Mouse (Mus musculus) skeletal muscle tissue, adult 2 months (tissue): ENCODE data around the gene Lclat1.

Experiments used
- DNase-seq: peaks from one replicate; pipeline ENCODE4 v3.0.0-alpha.2; 2012; ENCODE audit warnings: low read depth, low spot score

Lclat1 gene

DNA sequence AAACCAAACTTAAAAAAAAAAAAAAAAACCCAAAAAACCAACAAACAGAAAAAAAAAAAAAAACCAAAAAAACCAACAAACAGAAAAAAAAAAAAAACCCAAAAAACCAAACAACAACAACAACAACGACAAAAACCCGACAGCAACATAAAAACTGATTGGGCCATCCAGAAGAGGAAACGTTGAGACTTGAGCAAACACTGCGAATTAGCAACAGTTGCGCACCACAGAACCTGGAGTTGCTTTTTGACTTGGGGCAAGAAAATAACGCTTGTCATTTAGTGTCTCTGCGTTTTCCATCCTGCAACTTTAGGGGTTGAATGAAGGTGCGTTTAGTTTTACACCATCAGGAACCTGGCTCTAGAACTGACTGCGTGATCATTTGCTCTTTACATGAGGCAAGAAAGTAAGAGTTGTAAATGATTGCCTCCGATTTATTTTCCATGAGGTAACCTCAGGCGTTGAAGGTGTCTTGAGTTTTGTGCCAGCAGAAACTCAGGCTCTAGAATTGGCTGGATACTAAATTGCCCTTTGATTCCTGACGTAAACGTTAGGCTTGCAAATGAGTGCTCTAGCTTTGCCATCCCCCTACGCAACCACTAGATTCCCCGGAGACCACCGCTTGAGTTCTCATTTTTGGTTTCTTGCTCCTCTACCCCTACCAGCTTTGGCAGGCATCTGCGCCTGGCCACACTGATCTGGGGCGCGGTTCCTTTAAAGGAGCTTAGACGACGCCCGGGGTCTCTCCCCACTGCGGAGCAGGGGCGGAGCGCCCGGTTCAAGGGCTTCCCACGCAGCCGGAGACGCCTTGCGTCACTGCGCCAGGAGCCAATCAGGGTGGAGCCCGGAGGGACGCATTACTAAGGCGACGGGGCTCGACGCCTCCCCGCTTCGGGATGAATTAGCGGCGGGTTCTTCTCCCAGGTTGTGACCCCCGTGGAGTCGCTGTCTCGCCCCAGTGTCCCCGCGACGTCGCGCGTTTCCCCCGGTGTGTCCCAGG lies at the start of gene Lclat1:
Lclat1 (plus strand) TSS at position 828 of the 1,000 bp plus-strand sequence.
- DNase-seq: peak; percentile 92

DNA sequence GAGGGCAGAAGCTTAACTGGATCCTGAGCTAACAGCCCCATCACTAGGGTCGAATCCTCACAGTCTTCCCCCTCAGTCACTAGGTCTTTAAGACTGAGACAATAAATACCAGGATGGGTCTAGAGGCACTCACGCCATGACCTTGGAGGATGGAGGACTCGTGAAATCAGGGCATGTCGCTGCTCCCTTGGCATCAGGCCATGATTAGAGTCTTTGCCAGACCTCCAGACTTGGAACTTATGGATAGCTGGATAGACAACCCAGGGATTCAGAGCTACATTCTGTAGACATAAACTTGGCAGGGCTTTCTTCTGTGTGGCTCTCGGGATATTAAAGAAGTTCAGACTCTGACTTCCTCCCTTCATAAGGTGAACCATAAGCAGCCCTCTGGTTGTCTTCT lies 49.5 kb upstream of the Lclat1 start:
- DNase-seq: no peak

DNA sequence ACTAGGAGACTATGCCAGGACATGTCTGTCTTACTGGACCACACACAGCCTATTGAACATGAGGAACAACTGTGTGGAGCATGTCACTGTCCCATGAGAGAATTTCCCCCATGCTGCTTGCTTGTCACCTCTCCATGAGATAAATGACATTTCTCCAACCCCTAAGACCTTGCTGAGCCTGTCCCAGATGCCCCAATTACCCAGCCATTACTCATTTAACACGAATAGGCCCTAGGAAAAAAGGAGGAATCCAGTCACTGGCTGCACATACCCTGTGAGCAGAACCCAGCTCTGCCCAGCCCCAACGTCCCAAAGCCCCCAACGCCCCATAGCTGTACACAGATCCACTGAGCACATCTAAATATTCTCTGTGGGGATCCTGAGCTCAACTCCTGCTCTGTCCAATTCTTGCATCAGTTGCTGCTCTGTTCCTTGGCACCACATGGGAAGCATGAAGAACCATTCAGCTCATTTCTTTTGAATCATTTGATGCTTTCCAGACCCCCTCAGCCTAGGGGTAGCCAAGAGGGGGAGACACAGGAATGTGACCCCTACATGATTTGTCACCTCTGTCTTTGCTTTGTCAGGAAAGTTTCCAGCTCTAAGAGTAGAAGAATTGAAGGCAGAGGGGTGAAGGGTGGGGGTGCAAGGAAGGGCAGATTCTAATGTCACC lies 47.4 kb upstream of the Lclat1 start:
- no peak for DNase-seq

DNA sequence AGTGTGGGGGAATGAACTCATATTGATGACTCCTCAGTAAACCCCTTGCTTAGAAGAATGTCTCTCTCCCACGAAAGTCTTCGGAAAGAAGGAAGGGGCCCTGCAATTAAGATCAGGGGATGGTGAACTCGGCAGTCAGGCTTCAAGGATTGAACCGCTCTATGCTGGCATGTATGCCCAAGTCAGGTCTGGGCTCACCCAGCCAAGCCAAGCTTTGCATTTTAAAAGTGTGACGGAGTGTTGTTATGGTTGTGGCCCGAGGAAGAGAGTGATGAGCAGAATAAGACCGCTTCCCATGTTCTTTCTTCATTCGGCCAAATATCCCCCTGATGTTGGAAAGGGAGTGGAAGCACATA lies 46.9 kb upstream of the Lclat1 start:
- DNase-seq: no peak

DNA sequence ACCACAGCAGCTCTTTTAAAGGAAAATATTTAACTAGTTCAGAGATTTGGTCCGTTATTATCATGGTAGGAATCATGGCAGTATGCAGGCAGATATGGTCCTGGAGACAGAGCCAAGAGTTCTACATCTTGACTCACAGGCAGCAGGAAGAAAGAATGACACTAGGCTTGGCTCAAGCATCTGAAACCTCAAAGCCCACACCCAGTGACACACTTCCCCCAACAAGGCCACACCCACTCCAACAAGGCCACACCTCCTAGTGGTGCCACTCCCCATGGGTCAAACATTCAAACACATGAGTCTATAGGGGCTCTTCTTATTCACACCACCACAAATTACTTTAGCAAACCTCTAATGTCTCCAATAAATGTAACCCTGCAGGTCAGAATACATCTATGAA lies 45.1 kb upstream of the Lclat1 start:
- DNase-seq: no peak

DNA sequence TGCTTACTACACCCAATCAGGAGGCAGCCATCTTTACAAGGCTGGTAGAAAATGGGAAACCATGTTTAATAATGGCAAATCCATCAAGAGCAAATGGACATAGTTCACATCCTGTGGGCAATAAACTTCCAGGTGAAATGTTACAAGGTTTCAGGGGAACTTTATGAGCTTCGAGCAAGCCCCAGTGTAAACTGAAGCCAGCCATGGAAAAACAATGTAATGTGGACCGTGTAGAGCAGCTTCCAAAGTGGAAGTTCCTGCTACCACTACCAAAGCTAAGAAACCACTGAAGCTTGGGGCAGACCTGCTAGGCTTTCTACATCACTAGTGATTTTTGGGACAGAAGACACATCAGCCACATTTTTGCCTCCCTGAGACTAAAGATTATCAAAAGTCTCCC lies 44.5 kb upstream of the Lclat1 start:
- DNase-seq: no peak

DNA sequence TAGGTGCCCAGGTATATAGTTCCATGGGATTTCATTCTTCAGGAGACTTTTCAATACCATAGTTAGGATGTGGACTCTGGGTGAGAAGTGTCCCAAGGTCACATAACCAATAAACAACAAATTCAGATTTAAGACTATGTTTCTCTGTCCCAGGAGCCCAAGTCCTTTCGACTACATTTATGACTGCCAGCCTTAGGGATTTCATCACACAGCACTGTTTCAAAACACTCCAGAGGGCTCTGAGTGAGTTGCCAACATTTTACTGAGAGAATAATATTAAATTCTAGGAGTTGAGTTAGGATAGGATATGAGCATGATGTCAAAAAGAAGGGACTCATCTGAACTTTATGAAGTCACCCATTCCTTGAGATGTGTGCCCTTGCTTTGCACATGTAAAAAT lies 44.0 kb upstream of the Lclat1 start:
- DNase-seq: no peak

DNA sequence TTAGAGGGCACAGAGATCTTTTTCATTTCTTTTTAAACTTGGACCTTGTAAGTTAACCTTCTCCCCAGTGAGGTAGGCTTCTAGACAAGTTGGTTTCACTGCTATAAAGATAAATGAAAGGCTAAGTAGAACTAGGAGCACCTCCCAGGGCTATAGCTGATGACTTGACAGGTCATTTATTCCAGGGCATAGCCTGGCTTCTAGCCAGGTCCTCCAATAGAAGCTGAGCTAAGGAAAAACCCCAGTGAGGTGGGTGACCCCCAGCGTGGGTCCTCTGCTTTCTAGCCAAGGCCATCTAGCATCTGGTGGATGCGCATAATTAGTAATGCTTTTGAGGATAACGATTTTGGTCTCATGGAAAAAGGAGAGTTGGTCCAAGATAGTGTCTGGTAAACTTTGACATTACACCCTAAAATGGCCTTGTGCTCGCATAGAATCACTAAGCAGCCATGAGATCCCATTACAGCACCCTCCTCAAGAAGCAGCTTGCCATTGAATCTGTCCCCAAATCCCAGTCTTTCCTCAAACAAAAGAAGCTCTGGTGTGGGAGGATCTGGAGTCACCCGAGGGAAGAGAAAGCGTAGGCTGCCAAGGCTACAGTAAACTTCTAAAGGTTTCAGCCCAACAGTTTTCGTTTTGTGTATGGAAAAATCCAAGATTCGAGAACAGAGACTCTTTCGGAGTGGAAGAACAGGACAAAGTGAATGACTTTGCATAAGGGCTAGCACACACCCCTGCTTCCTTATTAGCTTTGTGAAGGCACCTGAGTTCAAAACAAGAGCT lies 41.2 kb upstream of the Lclat1 start:
- DNase-seq: no peak

DNA sequence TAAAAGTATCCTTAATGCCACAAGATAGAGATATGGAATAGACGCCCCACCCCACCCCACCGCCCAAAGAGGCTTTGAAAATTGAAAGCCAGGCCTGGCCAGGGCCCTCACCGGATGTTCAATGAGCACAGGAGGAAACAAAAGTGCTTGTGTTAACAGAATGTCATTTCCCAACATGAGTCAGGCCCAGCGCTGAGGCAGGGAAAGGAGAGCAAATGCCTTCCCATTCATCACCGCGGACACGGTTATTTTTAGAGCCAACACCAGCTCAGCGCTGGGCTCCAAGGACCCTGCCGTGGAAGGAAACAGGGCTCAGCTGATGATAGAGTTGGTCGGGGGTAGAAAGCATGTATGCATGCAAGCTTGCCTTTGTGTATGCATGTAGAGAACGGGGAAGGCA lies 40.4 kb upstream of the Lclat1 start:
- DNase-seq: no peak

DNA sequence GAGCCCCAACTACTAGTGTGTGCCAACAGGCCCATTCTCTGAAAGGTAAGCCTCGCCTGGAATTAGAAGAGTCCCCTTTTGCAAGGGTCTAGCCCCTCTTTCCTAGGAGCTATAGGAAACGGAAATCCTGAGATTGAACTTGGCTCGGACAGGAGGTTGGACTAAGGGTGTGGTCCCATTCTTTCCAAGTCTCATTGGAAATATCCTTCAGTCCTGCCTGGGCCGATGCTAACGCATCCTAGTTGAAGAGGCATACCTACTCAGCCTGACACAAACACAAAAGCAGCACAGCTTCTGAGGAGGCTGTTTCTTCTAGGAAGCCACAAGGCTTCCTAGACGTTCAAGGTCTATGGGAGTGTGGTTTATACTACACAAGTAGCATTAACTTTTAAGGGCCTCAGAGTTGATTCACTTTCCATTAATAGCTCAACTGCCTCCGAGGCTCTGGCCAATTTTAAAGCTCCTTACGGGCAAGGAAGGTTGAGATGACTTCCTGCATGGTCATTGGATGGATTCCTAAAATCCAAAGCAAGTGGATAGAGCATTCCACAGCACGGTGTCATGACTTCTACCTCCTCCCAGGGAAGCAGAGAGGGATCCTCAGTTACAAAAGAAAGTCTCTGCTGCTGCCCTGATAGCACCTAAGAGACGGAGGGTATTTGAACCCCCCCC lies 39.3 kb upstream of the Lclat1 start:
- no peak for DNase-seq

DNA sequence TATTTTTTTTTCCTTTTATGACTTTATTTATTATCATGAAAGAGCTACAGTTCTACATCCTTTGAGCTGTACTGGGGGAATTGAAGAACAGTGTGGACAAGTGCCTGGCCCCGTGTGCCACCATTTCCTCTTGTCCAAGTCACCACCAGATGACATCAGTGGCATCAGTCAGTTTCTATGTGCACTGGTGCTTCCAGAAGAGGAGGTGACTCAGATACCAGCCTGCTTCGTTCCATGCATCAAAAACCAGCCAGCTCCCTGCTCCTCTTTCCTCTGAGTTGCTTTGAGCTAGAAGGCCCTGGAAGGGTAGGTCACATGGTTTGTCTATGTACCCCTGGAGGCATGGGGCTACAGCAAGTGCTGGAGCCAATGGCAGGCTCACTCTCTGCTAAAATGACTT lies 37.3 kb upstream of the Lclat1 start:
- no peak for DNase-seq

DNA sequence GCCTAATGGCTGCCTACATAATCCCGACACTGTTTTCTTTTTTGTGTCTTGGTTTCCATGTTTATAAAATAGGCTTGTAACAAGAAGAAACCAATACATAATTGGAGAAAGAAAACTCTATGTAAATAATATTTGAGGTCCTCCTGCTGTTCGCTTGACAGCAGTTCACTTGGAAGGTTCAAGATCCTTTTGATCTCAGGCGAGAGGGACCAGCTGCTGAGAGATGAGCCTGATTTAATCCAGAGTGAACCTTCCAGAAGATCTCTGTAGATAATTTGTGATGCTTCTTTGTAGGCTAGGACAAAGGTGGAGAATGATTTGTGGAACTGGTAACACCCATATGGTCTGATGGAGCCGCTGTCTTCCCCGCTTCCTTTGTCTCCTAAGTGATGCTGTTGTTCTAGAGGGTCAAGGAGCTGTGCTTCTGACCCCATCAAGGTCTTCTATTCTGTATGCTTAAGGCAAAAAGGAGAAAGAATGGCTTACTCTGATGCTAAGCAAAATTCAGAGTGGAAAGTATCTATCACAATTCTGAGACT lies 36.0 kb upstream of the Lclat1 start:
- DNase-seq: no peak

DNA sequence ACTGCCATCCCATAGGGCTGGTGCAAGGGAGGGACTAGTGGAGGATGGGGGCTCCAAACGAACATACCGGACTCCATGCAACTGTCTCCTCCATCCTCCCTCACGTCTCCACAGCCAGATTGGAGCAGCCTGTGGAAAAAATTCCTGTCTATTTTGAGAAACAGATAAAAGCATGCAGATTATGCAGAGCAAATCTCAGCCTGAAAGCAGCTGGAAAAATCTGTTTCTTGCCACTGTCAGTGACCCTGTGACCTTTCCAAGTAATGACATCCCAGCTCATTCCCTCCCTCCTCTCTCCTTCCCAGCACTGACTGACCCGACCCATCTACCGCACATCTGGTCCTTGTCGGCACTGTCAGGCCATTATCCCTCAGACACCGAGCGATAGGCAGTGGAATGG lies 35.5 kb upstream of the Lclat1 start:
- DNase-seq: peak; percentile 56

DNA sequence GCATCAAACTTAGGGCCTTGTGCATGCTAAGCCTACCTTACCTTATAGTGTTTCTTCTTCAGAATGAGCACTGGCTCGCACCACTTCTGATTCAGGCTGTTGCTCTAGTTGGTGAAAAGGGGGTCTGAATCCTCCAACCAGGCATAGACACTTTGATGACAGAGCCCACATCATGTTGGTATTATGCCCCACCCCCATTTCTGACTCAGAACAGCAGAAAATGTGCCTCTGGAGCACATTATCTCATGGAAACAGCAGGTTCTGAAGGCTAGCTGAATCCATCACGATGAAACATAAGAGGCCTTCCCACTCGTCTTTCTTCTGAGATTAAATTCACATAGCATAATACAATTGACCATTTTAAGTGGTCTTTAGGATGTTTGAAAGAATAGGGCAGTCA lies 33.2 kb upstream of the Lclat1 start:
- DNase-seq: no peak

DNA sequence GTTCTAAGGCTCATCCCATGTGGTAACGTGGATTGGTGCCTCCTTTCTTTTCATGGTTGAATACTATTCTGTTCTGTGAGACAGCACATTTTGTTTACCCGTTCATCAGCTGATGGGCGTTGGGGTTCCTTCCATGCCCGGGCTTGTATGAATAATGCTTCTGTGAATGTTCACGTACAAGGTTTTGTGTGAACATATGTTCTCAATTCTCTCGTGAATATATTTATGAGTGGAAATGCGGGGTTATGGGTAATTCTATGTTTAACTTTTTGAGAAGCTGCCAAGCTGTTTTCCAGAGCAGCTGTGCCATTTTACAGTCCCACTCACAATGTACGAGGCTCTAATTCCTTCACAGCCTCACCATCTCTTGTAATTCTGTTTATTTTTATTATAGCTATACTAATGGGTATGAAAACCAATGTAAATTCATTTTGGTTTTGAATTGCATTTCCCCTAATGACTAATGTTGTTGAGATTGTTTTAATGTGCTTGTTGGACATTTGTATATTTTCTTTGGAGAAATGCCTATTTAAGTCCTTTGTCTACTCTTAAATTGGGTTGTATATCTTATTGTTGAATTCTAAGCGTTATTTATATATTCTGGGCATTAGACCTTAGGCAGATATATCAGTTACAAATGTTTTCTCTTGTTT lies 32.4 kb upstream of the Lclat1 start:
- DNase-seq: no peak

DNA sequence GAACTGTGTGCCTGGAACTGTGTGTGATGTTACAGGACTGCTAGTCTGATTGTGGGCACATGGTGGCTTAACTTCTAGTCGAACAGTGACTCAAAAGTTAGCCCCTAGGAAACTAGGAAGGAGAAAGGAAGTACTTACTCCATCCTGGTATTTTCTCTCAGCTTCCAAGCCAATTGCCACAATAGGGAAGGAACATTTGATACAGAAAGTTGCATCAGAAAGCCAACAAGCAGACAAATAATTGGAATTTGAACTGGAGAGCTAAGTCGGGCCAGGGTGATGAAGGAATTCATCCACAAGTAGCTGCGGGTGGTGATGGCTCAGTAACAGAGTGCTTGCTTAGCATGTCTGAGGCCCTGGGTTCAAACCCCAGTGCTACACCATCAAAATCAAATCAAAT lies 30.1 kb upstream of the Lclat1 start:
- DNase-seq: no peak

DNA sequence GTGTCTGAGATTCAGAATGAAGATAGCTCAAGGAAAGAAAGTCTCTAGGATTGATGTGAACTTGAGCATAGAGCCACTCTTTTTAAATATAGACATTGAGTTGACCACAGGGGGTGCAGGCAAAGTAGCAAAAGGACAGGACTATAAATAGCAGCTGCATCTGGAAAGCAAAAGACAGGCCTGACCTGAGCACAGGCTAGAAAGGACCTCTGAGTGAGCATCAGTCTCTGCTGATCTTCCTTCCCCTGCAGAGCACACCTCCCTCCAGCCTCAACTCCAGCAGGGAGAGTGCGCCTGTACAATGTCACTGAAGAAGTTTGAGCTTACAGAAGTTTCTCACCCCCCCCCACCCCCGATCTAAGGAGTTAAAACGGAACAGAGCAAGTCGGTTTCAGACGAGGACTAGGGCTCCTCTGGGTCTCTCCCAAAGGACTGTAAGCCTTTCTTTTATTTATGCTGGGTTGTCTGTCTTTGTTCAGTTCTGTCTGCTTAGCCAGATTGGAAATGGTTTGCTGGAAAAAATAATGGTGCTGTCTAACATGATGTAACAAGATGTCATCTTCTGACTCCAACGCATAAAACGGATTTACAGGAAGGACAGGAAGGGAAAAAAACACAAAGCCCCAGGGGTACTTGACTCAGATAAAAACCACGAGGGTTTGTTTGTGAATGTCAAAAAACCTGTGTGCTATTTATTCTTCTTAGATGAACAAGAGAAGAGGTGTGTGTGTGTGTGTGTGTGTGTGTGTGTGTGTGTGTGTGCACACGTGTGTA lies 26.2 kb upstream of the Lclat1 start:
- no peak for DNase-seq

DNA sequence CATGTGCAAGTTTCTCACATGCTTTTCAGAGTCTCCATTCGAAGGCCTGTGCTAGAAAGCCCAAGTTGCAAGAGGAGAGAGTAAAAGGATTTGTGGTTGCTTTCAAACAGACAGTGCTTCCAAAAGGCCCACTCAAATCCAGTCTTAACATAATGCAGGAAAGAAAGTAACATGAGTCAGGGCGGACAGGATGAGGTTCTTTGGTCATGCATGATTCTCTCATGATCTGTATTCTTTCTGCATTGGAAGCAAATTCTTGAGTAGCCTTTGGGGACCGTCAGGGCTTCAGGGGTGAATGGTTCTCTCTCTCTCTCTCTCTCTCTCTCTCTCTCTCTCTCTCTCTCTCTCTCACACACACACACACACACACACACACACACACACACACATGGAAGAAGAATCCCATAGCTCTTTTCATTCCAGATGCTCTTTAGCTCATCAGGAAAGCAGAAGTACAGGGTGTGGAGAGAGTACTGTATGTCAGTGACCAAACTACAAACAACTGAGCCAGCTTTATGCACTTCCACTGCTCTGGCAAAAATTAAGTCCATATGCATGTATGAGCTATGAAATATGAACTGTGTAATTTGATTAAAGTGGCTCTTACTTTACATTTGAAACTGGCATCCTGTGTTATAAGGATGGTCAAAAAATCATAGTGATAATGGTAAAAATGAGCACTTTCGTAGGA lies 25.1 kb upstream of the Lclat1 start:
- DNase-seq: no peak
